Mouse (Mus musculus): ENCODE measurements at regions not wholly inside any gene's neighbourhood (a gene's known extent, or its start where the extent isn't known, plus 50 kb on each side); places are given as distances from the start of the nearest gene placed in this dataset.
A peak's percentile ranks its signal among the peaks of the same experiment; 100 is the strongest.

- no peaks in the 10 kb centered on the region for H3K9me3 ChIP-seq (replicated peaks; ENCODE audit: insufficient read depth, low read length)
- H3K4me1 ChIP-seq (ENCODE audit: control insufficient read depth in 1 of 2, insufficient read depth in 2 of 2, low read length in 2 of 2): no peaks in the 10 kb centered on the region
- no peaks in the 10 kb centered on the region for H3K79me2 ChIP-seq (ENCODE audit: control insufficient read depth, insufficient read depth, low read length, poor library complexity)
- H3K9ac ChIP-seq (ENCODE audit: control insufficient read depth, low read depth, low read length, poor library complexity, severe bottlenecking): no peak overlapping the region
- no peaks in the 10 kb centered on the region for H3K27me3 ChIP-seq (ENCODE audit: control insufficient read depth in 1 of 2, insufficient read depth in 2 of 2, low read length in 2 of 2)
- no peak overlapping the region for H3K27ac ChIP-seq (ENCODE audit: control insufficient read depth, low read depth, low read length)
- no peak for DNase-seq (ENCODE audit: low read depth, low spot score)
- H3K4me3 ChIP-seq (ENCODE audit: control insufficient read depth in 1 of 2, insufficient read depth in 1 of 2, low read depth in 2 of 2, low read length in 2 of 2): no peak overlapping the region
- H3K36me3 ChIP-seq (ENCODE audit: control insufficient read depth in 1 of 2, insufficient read depth in 2 of 2, low read length in 2 of 2): no peaks in the 10 kb centered on the region
- TF ChIP-seq TBP (IDR thresholded peaks at IDR 0.05; ENCODE audit: low read depth, low read length) (no peak), USF1 (IDR thresholded peaks at IDR 0.05; ENCODE audit: low read depth, low read length) (no peak), CTCF (IDR thresholded peaks at IDR 0.05 in 2 of 3, conservative IDR thresholded peaks at IDR 0.05 in 1 of 3; ENCODE audit: control insufficient read depth in 1 of 3, insufficient read depth in 1 of 3, low read depth in 2 of 3, low read length in 3 of 3, poor library complexity in 1 of 3, severe bottlenecking in 1 of 3) (no peak), GATA1 (IDR thresholded peaks at IDR 0.05; ENCODE audit: low read depth, low read length) (no peak), CHD1 (IDR thresholded peaks at IDR 0.05; ENCODE audit: low read depth, low read length) (no peak), POLR2AphosphoS5 (IDR thresholded peaks at IDR 0.05; ENCODE audit: borderline replicate concordance, low read depth, low read length) (no peak), ETS1 (IDR thresholded peaks at IDR 0.05; ENCODE audit: low read depth, low read length) (no peak), NELFE (IDR thresholded peaks at IDR 0.05; ENCODE audit: low read depth, low read length) (no peak), CHD2 (IDR thresholded peaks at IDR 0.05; ENCODE audit: low read length) (no peak), MAX (IDR thresholded peaks at IDR 0.05; ENCODE audit: low read length) (no peak), USF2 (IDR thresholded peaks at IDR 0.05; ENCODE audit: borderline replicate concordance in 1 of 2, insufficient read depth in 1 of 2, low read depth in 1 of 2, low read length in 2 of 2) (no peak), HCFC1 (IDR thresholded peaks at IDR 0.05; ENCODE audit: low read depth, low read length) (no peak)
These were observed 904.7 kb upstream of the Zeb2 start for GRCm38 (mm10) chr2:46021854-46022253.

- Histone ChIP-seq H3K4me3 (ENCODE audit: control insufficient read depth in 1 of 2, insufficient read depth in 1 of 2, low read depth in 2 of 2, low read length in 2 of 2) (no peak overlapping the region), H3K36me3 (ENCODE audit: control insufficient read depth in 1 of 2, insufficient read depth in 2 of 2, low read length in 2 of 2) (peaks cover 0 to 7% of the 10 kb centered on the region in 2 experiments; a peak in 2 of 4 replicates), H3K79me2 (ENCODE audit: control insufficient read depth, insufficient read depth, low read length, poor library complexity) (no peaks in the 10 kb centered on the region), H3K9me3 (replicated peaks; ENCODE audit: insufficient read depth, low read length) (no peaks in the 10 kb centered on the region), H3K4me1 (ENCODE audit: control insufficient read depth in 1 of 2, insufficient read depth in 2 of 2, low read length in 2 of 2) (peaks cover 0 to 2% of the 10 kb centered on the region in 2 experiments; a peak in 1 of 4 replicates), H3K27me3 (ENCODE audit: control insufficient read depth in 1 of 2, insufficient read depth in 2 of 2, low read length in 2 of 2) (no peaks in the 10 kb centered on the region), H3K27ac (ENCODE audit: control insufficient read depth, low read depth, low read length) (no peak overlapping the region), H3K9ac (ENCODE audit: control insufficient read depth, low read depth, low read length, poor library complexity, severe bottlenecking) (no peak overlapping the region)
- DNase-seq (ENCODE audit: low read depth, low spot score): peak; percentile 28
- TF ChIP-seq BHLHE40 (IDR thresholded peaks at IDR 0.05; ENCODE audit: borderline replicate concordance, low read depth, low read length) (no peak), GATA1 (IDR thresholded peaks at IDR 0.05; ENCODE audit: low read depth, low read length) (peak; percentile 42; the same call in 1 of the 2 replicates), ZKSCAN1 (IDR thresholded peaks at IDR 0.05; ENCODE audit: low read depth, low read length) (no peak), NRF1 (IDR thresholded peaks at IDR 0.05; ENCODE audit: insufficient read depth, low read depth, low read length, poor library complexity, severe bottlenecking) (no peak), ZMIZ1 (IDR thresholded peaks at IDR 0.05; ENCODE audit: low read depth, low read length) (no peak), ETS1 (IDR thresholded peaks at IDR 0.05; ENCODE audit: low read depth, low read length) (0 out of 2 replicates have a peak, but pooled peaks have one; percentile 33), SMC3 (IDR thresholded peaks at IDR 0.05; ENCODE audit: low read depth, low read length) (peak; percentile 12; the same call in 1 of the 2 replicates), ZNF384 (IDR thresholded peaks at IDR 0.05; ENCODE audit: low read depth, low read length) (peak; percentile 94), NELFE (IDR thresholded peaks at IDR 0.05; ENCODE audit: low read depth, low read length) (no peak), ZC3H11A (IDR thresholded peaks at IDR 0.05; ENCODE audit: low read depth, low read length) (no peak), MAZ (IDR thresholded peaks at IDR 0.05; ENCODE audit: low read depth, low read length) (no peak), GABPA (IDR thresholded peaks at IDR 0.05; ENCODE audit: low read depth, low read length) (no peak), SIN3A (IDR thresholded peaks at IDR 0.05; ENCODE audit: low read length) (no peak), TCF12 (IDR thresholded peaks at IDR 0.05; ENCODE audit: low read depth, low read length) (peak; percentile 44), UBTF (IDR thresholded peaks at IDR 0.05; ENCODE audit: borderline replicate concordance, insufficient read depth, low read depth, low read length) (no peak), EP300 (IDR thresholded peaks at IDR 0.05; ENCODE audit: low read depth in 1 of 2, low read length in 2 of 2) (peak; percentile 59 to 60)
These were observed 896.6 kb upstream of the Zeb2 start for GRCm38 (mm10) chr2:46013771-46014269.
